Mouse (Mus musculus) lung, postnatal 0 days (tissue): ENCODE measurements around the gene Adgrg5.

Source experiments
- CTCF ChIP-seq: IDR thresholded peaks from 2 replicates; pipeline ENCODE4 v1.5.1; 2016; ENCODE audit warnings: antibody characterized with exemption, mild to moderate bottlenecking
- EP300 ChIP-seq: IDR thresholded peaks from 2 replicates; pipeline ENCODE4 v1.6.1; 2016; ENCODE audit warnings: antibody characterized with exemption, mild to moderate bottlenecking, control low read depth

DNA sequence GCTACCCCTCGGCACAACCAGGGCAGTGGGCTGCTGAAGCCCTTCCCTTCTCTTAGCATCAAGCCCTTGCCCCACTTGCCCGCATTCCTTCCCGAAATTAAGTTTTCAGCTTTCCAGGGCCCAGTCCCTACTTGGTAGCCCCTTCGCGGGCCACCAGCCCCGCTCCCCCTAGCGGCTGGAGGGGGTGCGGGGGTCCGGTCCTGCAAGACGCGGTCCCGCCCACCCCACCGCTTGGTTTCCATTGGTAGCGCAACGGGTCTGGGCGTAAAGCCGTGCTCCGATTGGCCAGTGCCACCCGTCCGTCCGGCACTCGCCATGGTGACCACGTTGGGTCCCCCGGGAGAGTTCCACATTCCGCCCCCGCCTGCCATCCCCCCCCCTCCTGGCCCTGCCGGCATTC, 6.1 kb upstream of the Adgrg5 start:
- TF ChIP-seq EP300, result no peak
- peak; percentile 81 for TF ChIP-seq CTCF
